Mouse (Mus musculus) cortical plate, adult 2 months (tissue): ENCODE measurements at regions not wholly inside any gene's neighbourhood (a gene's known extent, or its start where the extent isn't known, plus 50 kb on each side); places are given as distances from the start of the nearest gene placed in this dataset.

Experiments used
- CTCF ChIP-seq: fragments of 200-500 bp; IDR thresholded peaks from 2 replicates; pipeline ENCODE4 v1.5.1; 2011; ENCODE audit warnings: mild to moderate bottlenecking, control low read depth, low read length; ENCODE audit not compliant: insufficient read depth; ENCODE audit errors: extremely low read depth
- POLR2A ChIP-seq: fragments of 200-500 bp; IDR thresholded peaks from 2 replicates; pipeline ENCODE4 v1.6.1; 2011; ENCODE audit warnings: mild to moderate bottlenecking, low read length, control low read depth; ENCODE audit not compliant: insufficient read depth; ENCODE audit errors: extremely low read depth

DNA sequence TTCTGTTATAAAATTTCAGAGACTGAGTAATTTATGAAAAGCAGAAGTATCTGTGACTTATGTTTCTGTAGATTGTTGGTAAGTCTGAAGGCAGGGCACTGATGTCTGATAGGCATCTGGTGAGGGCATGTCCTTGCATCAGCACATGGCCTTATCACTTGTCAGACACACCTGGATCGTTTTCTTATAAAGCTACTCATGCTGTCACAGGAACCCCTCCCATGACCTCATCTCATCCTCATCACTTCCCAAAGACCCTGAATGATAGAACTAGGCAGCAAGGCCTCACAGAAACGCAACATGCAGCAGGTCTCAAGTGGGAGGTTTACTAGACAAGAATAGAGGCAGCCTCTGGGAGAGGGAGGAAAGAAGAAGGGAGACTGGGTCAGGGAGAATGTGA, 107.0 kb upstream of the Sall1 start:
- TF ChIP-seq CTCF (no peak), POLR2A (no peak)
